Mouse (Mus musculus): ENCODE results near the gene Hoxc9.

- TF ChIP-seq CTCF (conservative IDR thresholded peaks at IDR 0.05; ENCODE audit: insufficient read depth, insufficient read length, low read depth, low read length): no peak
- TF ChIP-seq POLR2A (IDR thresholded peaks at IDR 0.05; ENCODE audit: low read depth, low read length): no peak
These were observed 33.2 kb downstream of the Hoxc9 start for GRCm38 (mm10) chr15:103009265-103010111.
